Mouse (Mus musculus) embryonic facial prominence, embryonic 11.5 days (tissue): ENCODE data around the gene Tmem156. TPM values are rescaled to one million over a fixed set of nuclear protein-coding genes. Genes with fewer than 3 reads are reported as not detected.
"Not testable (repeated sequence)": the region's sequence is repeated elsewhere in the genome, so short reads cannot be mapped to it uniquely, and the experiment has no call there.

ENCODE experiments used
- ATAC-seq: fragments of 200-750 bp; cut with Nextera tagmentation; replicated peaks from 2 replicates; pipeline ENCODE4 v1.8.0; 2017; ENCODE audit warnings: low read depth; ENCODE audit not compliant: insufficient number of reproducible peaks, low FRiP score, low TSS enrichment
- DNase-seq: peaks from one replicate; pipeline ENCODE4 v3.0.0-alpha.2; 2015; ENCODE audit warnings: low spot score
- H3K27ac ChIP-seq: fragments of 300-500 bp; sonication (generic); replicated peaks from 2 replicates; pipeline ENCODE4 v1.5.1; 2014; ENCODE audit warnings: mild to moderate bottlenecking, low read depth, low read length, control low read depth
- H3K27me3 ChIP-seq: fragments of 300-500 bp; sonication (generic); 2 replicates; pipeline ENCODE4 v1.6.1; 2014; ENCODE audit warnings: mild to moderate bottlenecking, low read length, moderate library complexity, mixed read lengths; ENCODE audit not compliant: control insufficient read depth, insufficient read depth
- H3K36me3 ChIP-seq: fragments of 300-500 bp; sonication (generic); replicated peaks from 2 replicates; pipeline ENCODE4 v1.6.1; 2014; ENCODE audit warnings: low read depth, mild to moderate bottlenecking, low read length, moderate library complexity, mixed read lengths; ENCODE audit not compliant: control insufficient read depth, insufficient read depth
- H3K4me1 ChIP-seq: fragments of 300-500 bp; sonication (generic); 2 replicates; pipeline ENCODE4 v1.6.1; 2014; ENCODE audit warnings: low read length, mixed read lengths; ENCODE audit not compliant: control insufficient read depth, insufficient read depth
- H3K4me2 ChIP-seq: fragments of 300-500 bp; sonication (generic); 2 replicates; pipeline ENCODE4 v1.6.1; 2014; ENCODE audit warnings: low read depth, mild to moderate bottlenecking, control low read depth, low read length, moderate library complexity
- H3K4me3 ChIP-seq: fragments of 300-500 bp; sonication (generic); 2 replicates; pipeline ENCODE4 v1.5.1; 2014; ENCODE audit warnings: low read depth, low read length, control low read depth
- H3K9ac ChIP-seq: fragments of 300-500 bp; sonication (generic); replicated peaks from 2 replicates; pipeline ENCODE4 v1.6.1; 2014; ENCODE audit warnings: mild to moderate bottlenecking, control low read depth, low read length
- H3K9me3 ChIP-seq: fragments of 300-500 bp; sonication (generic); replicated peaks from 2 replicates; pipeline ENCODE4 v1.6.1; 2016; ENCODE audit warnings: mild to moderate bottlenecking, low read length, inconsistent platforms, mixed read lengths; ENCODE audit not compliant: control insufficient read depth
- WGBS: fragments of 180-500 bp; shearing (Covaris S2); extraction: QIAGEN DNeasy Blood & Tissue Kit; methylation state at CpG from one replicate; pipeline ENCODE4 v1.1.7; 2014; 5-methylcytosine and 5-hydroxymethylcytosine counted together
- polyA plus RNA-seq: library from polyadenylated mRNA; unstranded; fragments of >200 nt; fragmentation: Nextera tagmentation; extraction: Ambion mirVana; gene quantifications from 2 replicates; pipeline ENCODE4 v1.2.1, GENCODE M21; 2014

Gene Tmem156
- polyA plus RNA-seq, 1 experiment from 2014 or later = not detected

DNA sequence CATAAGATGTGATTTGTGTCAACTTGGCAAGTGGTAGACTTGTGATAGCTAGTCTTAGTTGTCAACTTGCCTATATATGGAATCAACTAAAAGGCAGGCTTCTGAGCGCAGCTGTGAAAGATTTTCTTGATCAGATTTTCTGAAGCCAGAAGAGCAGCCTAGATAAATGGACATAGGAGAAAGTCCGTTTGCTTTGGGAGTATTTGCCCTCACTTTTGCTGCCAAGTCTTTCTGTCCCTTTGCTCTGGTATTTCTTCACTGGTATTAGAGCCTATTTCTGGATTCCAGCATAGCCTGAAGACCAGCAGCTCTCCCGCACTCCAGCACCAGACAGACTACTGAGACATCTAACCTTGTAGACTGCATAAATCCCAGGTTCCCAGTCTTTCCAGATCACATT is 30.7 kb upstream of the Tmem156 start:
- Histone ChIP-seq H3K9ac (no peak overlapping the region), H3K9me3 (no peaks in the 10 kb centered on the region), H3K27me3 (no peaks in the 10 kb centered on the region), H3K4me3 (no peak overlapping the region), H3K36me3 (no peaks in the 10 kb centered on the region), H3K4me2 (no peak overlapping the region), H3K27ac (no peak overlapping the region), H3K4me1 (no peaks in the 10 kb centered on the region)
- 92% methylated on average over 3 of the region's 3 CpGs for WGBS
- no peak for ATAC-seq
- DNase-seq = no peak

DNA sequence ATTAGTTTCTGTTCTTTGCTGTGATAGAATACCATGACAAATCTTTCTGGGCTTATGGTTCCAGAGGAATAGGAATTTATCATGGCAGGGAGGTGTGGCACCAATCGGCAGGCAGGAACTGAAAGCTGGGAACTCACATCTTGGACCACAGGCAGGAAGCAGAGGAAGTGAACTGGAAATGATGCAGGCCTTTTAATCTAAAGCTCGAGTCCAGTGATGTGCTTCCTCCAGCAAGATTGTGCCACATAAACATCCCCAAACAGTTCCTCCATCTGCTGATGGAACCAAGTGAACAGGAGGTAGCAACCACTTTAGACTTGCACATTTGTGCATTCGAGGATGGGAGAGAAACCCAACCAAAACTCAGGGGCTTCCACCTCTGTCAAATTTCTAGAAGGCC is 28.0 kb upstream of the Tmem156 start:
- Histone ChIP-seq H3K27ac (no peak overlapping the region), H3K4me1 (no peaks in the 10 kb centered on the region), H3K9ac (no peak overlapping the region), H3K4me3 (no peak overlapping the region), H3K27me3 (no peaks in the 10 kb centered on the region), H3K9me3 (no peaks in the 10 kb centered on the region), H3K36me3 (no peaks in the 10 kb centered on the region), H3K4me2 (no peak overlapping the region)
- DNase-seq (no peak), ATAC-seq (no peak)
- WGBS = 69% methylated on average over 3 of the region's 3 CpGs

DNA sequence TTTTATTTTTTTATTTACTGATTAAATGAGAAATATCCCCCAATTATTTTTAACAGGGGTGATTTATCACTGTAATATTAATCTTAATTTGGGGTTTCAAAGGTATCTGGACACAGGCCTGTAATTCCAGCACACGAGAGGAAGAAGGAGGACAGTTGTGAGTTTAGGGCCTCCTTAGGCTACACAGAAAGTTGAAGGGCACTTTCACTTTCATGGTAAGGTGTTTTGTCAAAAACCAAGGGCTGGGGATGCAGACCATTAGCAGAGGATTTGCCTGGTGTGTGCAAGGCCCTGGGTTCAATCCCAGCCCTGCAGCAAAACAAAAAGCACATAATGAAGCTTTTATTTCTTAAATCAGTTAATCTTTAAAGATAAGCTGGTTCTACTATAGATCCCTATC is 27.6 kb upstream of the Tmem156 start:
- WGBS = 95% methylated on average over 1 of the region's 1 CpGs
- Histone ChIP-seq H3K4me3 (no peak overlapping the region), H3K27me3 (no peaks in the 10 kb centered on the region), H3K36me3 (no peaks in the 10 kb centered on the region), H3K9me3 (no peaks in the 10 kb centered on the region), H3K27ac (no peak overlapping the region), H3K4me1 (no peaks in the 10 kb centered on the region), H3K4me2 (no peak overlapping the region), H3K9ac (no peak overlapping the region)
- DNase-seq = no peak
- no peak for ATAC-seq

DNA sequence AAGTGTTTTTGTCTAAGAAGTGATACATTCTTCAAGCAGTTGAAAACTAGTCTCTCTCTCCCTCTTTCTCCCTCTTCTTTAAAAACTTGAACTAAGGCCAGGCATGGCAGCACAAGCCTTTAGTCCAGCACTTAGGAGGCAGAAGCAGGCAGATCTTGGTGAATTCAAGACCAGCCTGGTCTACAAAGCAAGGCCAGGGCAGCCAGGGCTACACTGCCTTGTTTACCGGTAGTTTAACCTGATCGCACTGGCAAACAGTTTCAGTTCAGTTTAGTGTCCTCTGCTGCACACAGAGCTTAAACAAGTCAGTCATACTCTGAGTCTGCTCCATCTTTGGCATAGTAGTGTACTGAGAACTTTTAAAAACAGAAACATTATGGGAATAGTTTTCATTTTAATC is 24.9 kb upstream of the Tmem156 start:
- H3K9ac ChIP-seq = no peak overlapping the region
- WGBS = 93% methylated on average over 2 of the region's 2 CpGs
- H3K9me3 ChIP-seq = no peaks in the 10 kb centered on the region
- no peak overlapping the region for H3K4me2 ChIP-seq
- no peak overlapping the region for H3K27ac ChIP-seq
- no peaks in the 10 kb centered on the region for H3K27me3 ChIP-seq
- DNase-seq = no peak
- ATAC-seq = no peak
- H3K4me3 ChIP-seq = no peak overlapping the region
- no peaks in the 10 kb centered on the region for H3K4me1 ChIP-seq
- no peaks in the 10 kb centered on the region for H3K36me3 ChIP-seq

DNA sequence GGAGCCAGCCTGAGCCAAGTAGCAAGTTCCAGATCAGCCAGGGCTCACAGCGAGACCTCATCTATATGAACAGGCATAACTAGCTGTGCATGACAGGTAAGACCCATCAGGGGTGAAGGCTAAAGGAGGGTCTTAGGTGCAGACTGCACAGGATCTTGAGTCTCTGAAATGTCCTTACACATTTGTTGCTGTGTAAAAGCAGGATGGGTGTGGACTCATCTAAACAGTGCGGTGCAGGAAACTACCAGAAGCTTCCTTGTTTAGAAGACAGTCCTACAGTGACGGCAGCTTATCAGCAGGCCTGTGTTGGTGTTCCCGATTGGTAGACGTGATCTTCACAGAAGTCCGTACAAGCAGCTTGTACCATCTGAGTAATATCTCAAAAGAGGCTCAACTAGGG is 21.4 kb upstream of the Tmem156 start:
- Histone ChIP-seq H3K27me3 (no peaks in the 10 kb centered on the region), H3K4me1 (no peaks in the 10 kb centered on the region), H3K9me3 (no peaks in the 10 kb centered on the region), H3K36me3 (no peaks in the 10 kb centered on the region), H3K4me2 (no peak overlapping the region), H3K9ac (no peak overlapping the region), H3K4me3 (no peak overlapping the region), H3K27ac (no peak overlapping the region)
- no peak for ATAC-seq
- WGBS = 97% methylated on average over 6 of the region's 6 CpGs
- no peak for DNase-seq

DNA sequence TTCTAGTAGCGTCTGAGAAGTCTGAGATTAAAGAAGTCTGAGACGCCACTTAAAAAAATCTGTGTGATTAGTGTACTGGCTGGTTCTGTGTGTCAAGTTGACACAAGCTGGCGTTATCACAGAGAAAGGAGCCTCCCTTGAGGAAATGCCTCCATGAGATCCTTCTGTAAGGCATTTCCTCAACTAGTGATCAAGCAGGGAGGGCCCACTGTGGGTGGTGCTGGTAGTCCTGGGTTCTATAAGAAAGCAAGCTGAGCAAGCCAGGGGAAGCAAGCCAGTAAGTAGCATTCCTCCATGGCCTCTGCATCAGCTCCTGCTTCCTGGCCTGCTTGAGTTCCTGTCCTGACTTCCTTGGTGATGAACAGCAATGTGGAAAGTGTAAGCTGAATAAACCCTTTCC is 20.3 kb upstream of the Tmem156 start:
- not testable (repeated sequence) for H3K9ac ChIP-seq, H3K27me3 ChIP-seq, H3K4me2 ChIP-seq, H3K27ac ChIP-seq, H3K4me1 ChIP-seq, H3K9me3 ChIP-seq, DNase-seq, H3K36me3 ChIP-seq, H3K4me3 ChIP-seq, ATAC-seq
- WGBS = 60% methylated on average over 3 of the region's 3 CpGs

DNA sequence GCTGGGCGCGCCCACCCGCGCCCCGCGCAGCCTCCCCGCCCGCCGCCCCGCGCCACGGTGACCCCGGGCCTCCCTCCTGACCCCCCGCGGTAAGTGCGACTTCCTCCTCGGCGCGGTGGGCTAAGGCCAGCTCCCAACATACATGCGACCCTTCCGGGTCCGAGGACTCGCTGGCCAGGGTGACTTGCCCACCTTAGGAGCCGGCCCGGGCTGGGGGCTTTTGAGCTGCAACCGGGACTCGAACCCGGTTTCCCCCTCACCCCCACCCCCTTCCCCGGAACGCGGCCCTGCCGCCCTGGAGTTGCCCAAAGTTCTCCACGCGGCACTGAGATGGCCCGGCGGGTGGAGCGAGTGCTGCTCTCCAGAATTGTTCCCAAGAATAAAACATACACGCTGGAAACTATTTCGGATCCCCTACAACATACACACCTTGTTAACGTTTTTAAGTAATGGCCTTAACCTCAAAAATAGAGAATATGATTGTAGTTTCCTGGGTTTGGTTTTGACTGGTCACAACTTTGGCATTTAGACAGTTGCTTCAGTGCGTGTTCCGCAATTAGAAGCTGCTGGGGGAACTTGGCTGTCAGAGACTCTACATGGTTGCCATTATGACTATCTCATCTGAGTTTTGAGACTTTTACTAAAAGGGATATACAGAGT is 16.0 kb upstream of the Tmem156 start:
- peak overlapping the region; percentile 90 for H3K4me3 ChIP-seq
- no peaks in the 10 kb centered on the region for H3K27me3 ChIP-seq
- peak; percentile 73; the same call in 1 of the 2 replicates for ATAC-seq
- peak overlapping the region; percentile 87 for H3K9ac ChIP-seq
- WGBS = 4% methylated on average over 28 of the region's 42 CpGs
- H3K9me3 ChIP-seq = no peaks in the 10 kb centered on the region
- no peaks in the 10 kb centered on the region for H3K4me1 ChIP-seq
- H3K36me3 ChIP-seq = no peaks in the 10 kb centered on the region
- peak overlapping the region; percentile 82 for H3K4me2 ChIP-seq
- peak overlapping the region; percentile 59 for H3K27ac ChIP-seq
- DNase-seq = peak; percentile 34

DNA sequence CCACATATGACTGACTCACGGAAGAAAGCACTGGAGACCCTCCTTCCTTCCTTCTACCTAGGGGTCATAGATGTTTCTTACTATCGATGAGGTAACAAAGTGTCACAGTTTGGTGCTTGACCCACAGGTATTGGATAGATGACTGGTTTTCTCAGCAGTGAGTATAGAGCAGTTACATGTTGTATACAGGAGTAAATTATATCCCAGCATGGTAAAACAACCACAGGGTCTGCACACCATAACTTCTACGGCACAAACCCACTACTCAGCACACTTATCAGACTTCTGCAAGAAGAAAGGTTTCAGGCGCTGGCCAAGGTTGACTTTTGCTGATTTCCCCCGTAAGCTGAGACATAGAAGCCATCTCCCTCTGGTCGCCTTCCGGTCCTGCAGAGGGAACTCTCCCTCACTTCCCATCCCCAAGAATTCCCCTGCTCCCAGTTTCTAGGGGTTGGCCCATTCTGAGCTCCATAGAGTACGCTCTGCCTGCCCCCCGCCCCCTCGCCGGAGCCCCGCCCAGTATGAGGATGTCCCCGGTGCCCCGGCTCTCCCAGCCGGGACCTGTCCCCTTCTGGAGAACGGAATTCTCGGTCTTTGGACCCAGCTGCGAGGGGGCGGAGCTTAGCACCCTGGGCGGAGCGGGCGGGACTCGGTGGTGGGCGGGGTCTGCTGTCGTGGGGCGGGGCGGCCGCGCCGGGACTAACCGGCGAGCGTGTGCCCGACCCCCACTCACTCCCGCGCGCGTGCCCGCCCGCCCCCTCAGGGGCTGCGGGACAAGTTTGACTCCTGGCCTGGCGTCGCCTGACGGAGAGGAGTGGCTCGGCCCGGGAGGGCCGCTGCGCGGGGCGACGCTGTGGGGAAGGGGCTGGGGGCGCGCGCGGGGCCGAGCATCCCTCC is 15.2 kb upstream of the Tmem156 start, which contains the start of gene Klhl5:
Gene Klhl5, plus strand, starts transcription at position 664 of the 897 bp plus-strand sequence.
- no peaks in the 10 kb centered on the region for H3K36me3 ChIP-seq
- H3K4me1 ChIP-seq = no peaks in the 10 kb centered on the region
- 4% methylated on average over 47 of the region's 56 CpGs for WGBS
- H3K4me3 ChIP-seq = peak within 1 kb of the TSS; percentile 90
- peak within 1 kb of the TSS; percentile 87 for H3K9ac ChIP-seq
- H3K9me3 ChIP-seq = no peaks in the 10 kb centered on the region
- H3K27me3 ChIP-seq = no peaks in the 10 kb centered on the region
- DNase-seq (peak; percentile 91), ATAC-seq (peak; percentile 96)
- peak within 1 kb of the TSS; percentile 59 for H3K27ac ChIP-seq
- H3K4me2 ChIP-seq = peak within 1 kb of the TSS; percentile 82
